Mouse (Mus musculus): ENCODE results near the gene Pip5k1c. TPM values are rescaled to one million over a fixed set of nuclear protein-coding genes. Genes with fewer than 3 reads are reported as not detected.

The Pip5k1c gene
- polyA plus RNA-seq, 1 experiment from 2014 or later, result 78.5 TPM

GRCm38 (mm10) chr10:81350351-81351063 is 57.7 kb downstream of the Pip5k1c start, which contains the start of gene Hmg20b:
Gene Hmg20b, minus strand, starts transcription at chr10:81350480.
- H3K27ac ChIP-seq, result peak within 1 kb of the TSS; percentile 89
- no peaks in the 10 kb centered on the region for H3K9me3 ChIP-seq
- peaks cover 39% of the 10 kb centered on the region for H3K27me3 ChIP-seq (ENCODE audit: insufficient read depth, poor library complexity, severe bottlenecking)
- peaks cover 57% of the 10 kb centered on the region for H3K4me1 ChIP-seq (replicated peaks)
- DNase-seq (ENCODE audit: low spot score), result peak; percentile 100
- H3K4me3 ChIP-seq, result peak within 1 kb of the TSS; percentile 92
- WGBS, result under 1% methylated on average over 54 of the region's 54 CpGs
- H3K36me3 ChIP-seq, result peaks cover 32% of the 10 kb centered on the region

GRCm38 (mm10) chr10:81351678-81352291 is 59.0 kb downstream of the Pip5k1c start:
- Histone ChIP-seq H3K9me3 (no peaks in the 10 kb centered on the region), H3K4me1 (replicated peaks) (peaks cover 57% of the 10 kb centered on the region), H3K27me3 (ENCODE audit: insufficient read depth, poor library complexity, severe bottlenecking) (peaks cover 39% of the 10 kb centered on the region), H3K4me3 (no peak overlapping the region), H3K27ac (no peak overlapping the region), H3K36me3 (peaks cover 20% of the 10 kb centered on the region)
- no peak for DNase-seq (ENCODE audit: low spot score)
- WGBS, result 27% methylated on average over 9 of the region's 9 CpGs

GRCm38 (mm10) chr10:81354738-81355477 is 62.1 kb downstream of the Pip5k1c start:
- Histone ChIP-seq H3K27me3 (ENCODE audit: insufficient read depth, poor library complexity, severe bottlenecking) (peaks cover 35% of the 10 kb centered on the region), H3K4me1 (replicated peaks) (peaks cover 55% of the 10 kb centered on the region), H3K36me3 (0 out of 2 replicates have a peak, but pooled peaks cover 1% of the 10 kb centered on the region), H3K27ac (no peak overlapping the region), H3K9me3 (no peaks in the 10 kb centered on the region), H3K4me3 (no peak overlapping the region)
- WGBS, result 66% methylated on average over 9 of the region's 9 CpGs
- DNase-seq (ENCODE audit: low spot score), result no peak

- H3K27ac ChIP-seq, result no peak overlapping the region
- H3K4me3 ChIP-seq, result 0 out of 2 replicates have a peak overlapping the region, but pooled peaks have one; percentile 9
- no peaks in the 10 kb centered on the region for H3K9me3 ChIP-seq
- WGBS, result 78% methylated on average over 4 of the region's 4 CpGs
- H3K27me3 ChIP-seq (ENCODE audit: insufficient read depth, poor library complexity, severe bottlenecking), result peaks cover 36% of the 10 kb centered on the region
- H3K36me3 ChIP-seq, result 0 out of 2 replicates have a peak, but pooled peaks cover 5% of the 10 kb centered on the region
- DNase-seq (ENCODE audit: low spot score), result no peak
- peaks cover 60% of the 10 kb centered on the region for H3K4me1 ChIP-seq (replicated peaks)
These were observed 62.8 kb downstream of the Pip5k1c start for GRCm38 (mm10) chr10:81355533-81355932.

- 60% methylated on average over 12 of the region's 12 CpGs for WGBS
- Histone ChIP-seq H3K36me3 (peaks cover 12% of the 10 kb centered on the region; the same call in 1 of the 2 replicates), H3K27me3 (ENCODE audit: insufficient read depth, poor library complexity, severe bottlenecking) (peaks cover 41% of the 10 kb centered on the region), H3K4me1 (replicated peaks) (peaks cover 63% of the 10 kb centered on the region), H3K27ac (peak overlapping the region; percentile 46; the same call in 1 of the 2 replicates), H3K4me3 (peak overlapping the region; percentile 69), H3K9me3 (no peaks in the 10 kb centered on the region)
- DNase-seq (ENCODE audit: low spot score), result no peak
These were observed 63.7 kb downstream of the Pip5k1c start for GRCm38 (mm10) chr10:81356352-81356990.

- DNase-seq (ENCODE audit: low spot score), result peak; percentile 88
- Histone ChIP-seq H3K4me1 (replicated peaks) (peaks cover 70% of the 10 kb centered on the region), H3K27ac (peak within 1 kb of the TSS; percentile 87), H3K27me3 (ENCODE audit: insufficient read depth, poor library complexity, severe bottlenecking) (peaks cover 48% of the 10 kb centered on the region), H3K9me3 (no peaks in the 10 kb centered on the region), H3K36me3 (peaks cover 19% of the 10 kb centered on the region), H3K4me3 (peak within 1 kb of the TSS; percentile 69)
- 1% methylated on average over 79 of the region's 79 CpGs for WGBS
These were observed 64.5 kb downstream of the Pip5k1c start, which contains the start of gene Mfsd12 for GRCm38 (mm10) chr10:81356991-81357844. Gene Mfsd12, plus strand, starts transcription at chr10:81357491.

GRCm38 (mm10) chr10:81358209-81358608 is 65.4 kb downstream of the Pip5k1c start:
- DNase-seq (ENCODE audit: low spot score), result no peak
- WGBS, result 29% methylated on average over 4 of the region's 4 CpGs
- Histone ChIP-seq H3K9me3 (no peaks in the 10 kb centered on the region), H3K4me3 (peak overlapping the region; percentile 69), H3K27ac (peak overlapping the region; percentile 87; the same call in 1 of the 2 replicates), H3K4me1 (replicated peaks) (peaks cover 80% of the 10 kb centered on the region), H3K27me3 (ENCODE audit: insufficient read depth, poor library complexity, severe bottlenecking) (peaks cover 58% of the 10 kb centered on the region), H3K36me3 (peaks cover 28% of the 10 kb centered on the region)

GRCm38 (mm10) chr10:81358841-81359240 is 66.1 kb downstream of the Pip5k1c start:
- peak overlapping the region; percentile 69; the same call in 1 of the 2 replicates for H3K4me3 ChIP-seq
- WGBS, result 65% methylated on average over 1 of the region's 1 CpGs
- peaks cover 86% of the 10 kb centered on the region for H3K4me1 ChIP-seq (replicated peaks)
- peaks cover 28% of the 10 kb centered on the region for H3K36me3 ChIP-seq
- H3K27ac ChIP-seq, result no peak overlapping the region
- DNase-seq (ENCODE audit: low spot score), result no peak
- H3K9me3 ChIP-seq, result no peaks in the 10 kb centered on the region
- peaks cover 65% of the 10 kb centered on the region for H3K27me3 ChIP-seq (ENCODE audit: insufficient read depth, poor library complexity, severe bottlenecking)

- Histone ChIP-seq H3K4me3 (no peak overlapping the region), H3K9me3 (no peaks in the 10 kb centered on the region), H3K27ac (no peak overlapping the region; the same call in 1 of the 2 replicates), H3K4me1 (replicated peaks) (peaks cover 95% of the 10 kb centered on the region), H3K27me3 (ENCODE audit: insufficient read depth, poor library complexity, severe bottlenecking) (peaks cover 76% of the 10 kb centered on the region), H3K36me3 (peaks cover 28% of the 10 kb centered on the region)
- DNase-seq (ENCODE audit: low spot score), result no peak
- 71% methylated on average over 8 of the region's 8 CpGs for WGBS
These were observed 68.0 kb downstream of the Pip5k1c start for GRCm38 (mm10) chr10:81360721-81361120.

GRCm38 (mm10) chr10:81362336-81362949 is 69.7 kb downstream of the Pip5k1c start:
- Histone ChIP-seq H3K36me3 (peaks cover 44% of the 10 kb centered on the region), H3K9me3 (no peaks in the 10 kb centered on the region), H3K27ac (peak overlapping the region; percentile 80), H3K4me1 (replicated peaks) (peaks cover 100% of the 10 kb centered on the region), H3K4me3 (no peak overlapping the region), H3K27me3 (ENCODE audit: insufficient read depth, poor library complexity, severe bottlenecking) (peaks cover 65% of the 10 kb centered on the region)
- no peak for DNase-seq (ENCODE audit: low spot score)
- WGBS, result 81% methylated on average over 12 of the region's 12 CpGs
